Mouse (Mus musculus) G1E (cell line): ENCODE measurements around the gene Marf1. TPM values are rescaled to one million over a fixed set of nuclear protein-coding genes. Genes with fewer than 3 reads are reported as not detected.

Source experiments
- ATAC-seq: 2 replicates; pipeline ENCODE4 v1.8.0; 2016; ENCODE audit warnings: mild to moderate bottlenecking; ENCODE audit not compliant: insufficient number of reproducible peaks, poor library complexity, low FRiP score, severe bottlenecking; ENCODE audit errors: extremely low read depth
- DNase-seq: peaks from one replicate; pipeline ENCODE4 v3.0.0; 2012; ENCODE audit warnings: low spot score
- H3K27me3 ChIP-seq: 2 replicates; pipeline ENCODE4 v1.6.1; 2012; ENCODE audit warnings: mild to moderate bottlenecking, low read length, inconsistent platforms; ENCODE audit not compliant: insufficient read depth
- H3K36me3 ChIP-seq: replicated peaks from 2 replicates; pipeline ENCODE3; 2012; ENCODE audit warnings: mild to moderate bottlenecking, inconsistent platforms
- H3K4me1 ChIP-seq: 2 replicates; pipeline ENCODE4 v1.6.1; 2012; ENCODE audit warnings: low read depth, low read length, inconsistent platforms, mixed read lengths; ENCODE audit not compliant: insufficient read depth
- H3K4me3 ChIP-seq: 2 replicates; pipeline ENCODE4 v1.5.1; 2012; ENCODE audit warnings: low read depth, mild to moderate bottlenecking, inconsistent platforms, low read length, moderate library complexity, mixed read lengths
- H3K9me3 ChIP-seq: replicated peaks from 2 replicates; pipeline ENCODE4 v1.6.1; 2012; ENCODE audit warnings: inconsistent platforms
- CTCF ChIP-seq: IDR thresholded peaks from 2 replicates; pipeline ENCODE4 v1.5.1; 2012; ENCODE audit warnings: low read depth, low read length, inconsistent platforms, mixed read lengths
- GATA1 ChIP-seq: IDR thresholded peaks from 2 replicates; pipeline ENCODE4 v1.6.1; 2012; ENCODE audit warnings: borderline replicate concordance, low read length, inconsistent platforms, mixed read lengths
- GATA2 ChIP-seq: IDR thresholded peaks from 2 replicates; pipeline ENCODE4 v1.6.1; 2012; ENCODE audit warnings: low read depth, low read length, inconsistent platforms, borderline replicate concordance
- POLR2AphosphoS5 ChIP-seq: IDR thresholded peaks from 2 replicates; pipeline ENCODE4 v1.6.1; 2012; ENCODE audit warnings: low read depth, low read length, inconsistent platforms; ENCODE audit not compliant: insufficient replicate concordance
- TAL1 ChIP-seq: conservative IDR thresholded peaks from 2 replicates; pipeline ENCODE4 v1.6.1; 2012; ENCODE audit warnings: low read depth, low read length, inconsistent platforms, mixed read lengths
- polyA plus RNA-seq: library from polyadenylated mRNA; stranded (reverse); fragments of >175 nt; gene quantifications from 2 replicates; pipeline ENCODE4 v1.2.3, GENCODE M21; 2012
- total RNA-seq, 2 experiments: library from RNA; stranded (forward) in 1 of 2; stranded (reverse) in 1 of 2; fragments of 200-1000 nt in 1 of 2; fragments of >200 nt in 1 of 2; fragmentation: Nextera tagmentation in 1 of 2; gene quantifications; 2 replicates each; pipeline ENCODE4 v1.2.3; 2014 to 2017

The Marf1 gene
- total and polyA plus RNA-seq, 3 experiments, result 3.3 to 75.4 (median 32.3) TPM

GRCm38 (mm10) chr16:14130796-14131195, 32.4 kb downstream of the Marf1 start:
- peaks cover 86% of the 10 kb centered on the region for H3K36me3 ChIP-seq

DNA sequence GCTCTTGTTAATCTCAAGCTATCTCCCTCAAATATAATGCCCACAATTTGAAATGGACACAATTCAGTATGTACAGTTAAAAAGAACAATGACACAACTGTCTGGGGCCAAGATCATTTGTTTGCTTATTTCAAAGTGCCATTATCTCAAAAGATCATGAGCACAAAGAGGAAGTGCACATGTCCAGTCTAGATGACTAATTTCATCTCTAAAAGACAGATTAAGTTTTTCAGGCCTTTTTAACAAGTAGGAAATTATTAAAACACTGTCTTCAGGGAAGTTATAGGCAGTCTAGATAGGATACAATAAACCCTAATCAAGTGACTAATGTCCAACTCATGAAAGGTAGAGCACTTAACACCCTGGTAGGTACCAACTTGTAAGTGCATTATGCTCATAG, 34.2 kb downstream of the Marf1 start:
- Histone ChIP-seq H3K36me3 (peaks cover 88% of the 10 kb centered on the region), H3K9me3 (no peaks in the 10 kb centered on the region), H3K27me3 (no peaks in the 10 kb centered on the region), H3K4me1 (no peaks in the 10 kb centered on the region), H3K4me3 (no peak overlapping the region)
- no peak for TF ChIP-seq POLR2AphosphoS5
- TF ChIP-seq GATA2, result no peak
- no peak for TF ChIP-seq TAL1
- no peak for TF ChIP-seq CTCF
- no peak for TF ChIP-seq GATA1
- DNase-seq (no peak), ATAC-seq (peak; percentile 45; the same call in 1 of the 2 replicates)

More at GRCm38 (mm10) chr16:14130796-14131195, 32.4 kb downstream of the Marf1 start:
- H3K4me3 ChIP-seq, result no peak overlapping the region
- no peaks in the 10 kb centered on the region for H3K4me1 ChIP-seq
- ATAC-seq (no peak), DNase-seq (no peak)
- TF ChIP-seq GATA1 (no peak), TAL1 (no peak), CTCF (no peak), GATA2 (no peak), POLR2AphosphoS5 (no peak)
- H3K27me3 ChIP-seq, result no peaks in the 10 kb centered on the region
- no peaks in the 10 kb centered on the region for H3K9me3 ChIP-seq

DNA sequence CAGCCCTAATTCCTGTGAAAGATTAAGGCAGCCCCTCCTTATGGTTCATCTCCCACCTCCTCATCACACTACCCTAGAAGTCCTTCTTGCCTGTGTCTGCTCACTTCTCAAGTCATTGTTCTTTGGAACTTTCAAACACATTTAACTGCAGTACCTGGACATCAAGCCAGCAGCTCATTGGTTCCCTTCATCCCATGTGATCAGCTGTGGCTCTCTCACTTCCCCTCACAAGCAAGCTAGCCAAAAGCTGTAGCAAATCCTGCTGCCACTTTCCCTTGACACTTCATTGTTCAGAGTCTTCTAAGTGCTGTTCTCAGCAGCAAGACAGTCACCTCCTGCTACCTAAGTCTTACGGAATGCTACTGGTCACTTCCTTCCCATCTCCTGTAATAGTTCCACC, 37.9 kb downstream of the Marf1 start:
- Histone ChIP-seq H3K4me1 (no peaks in the 10 kb centered on the region), H3K27me3 (no peaks in the 10 kb centered on the region), H3K9me3 (no peaks in the 10 kb centered on the region), H3K36me3 (peaks cover 89% of the 10 kb centered on the region), H3K4me3 (no peak overlapping the region)
- TF ChIP-seq GATA2 (no peak), GATA1 (no peak), CTCF (no peak), POLR2AphosphoS5 (no peak), TAL1 (no peak)
- ATAC-seq (no peak), DNase-seq (no peak)

DNA sequence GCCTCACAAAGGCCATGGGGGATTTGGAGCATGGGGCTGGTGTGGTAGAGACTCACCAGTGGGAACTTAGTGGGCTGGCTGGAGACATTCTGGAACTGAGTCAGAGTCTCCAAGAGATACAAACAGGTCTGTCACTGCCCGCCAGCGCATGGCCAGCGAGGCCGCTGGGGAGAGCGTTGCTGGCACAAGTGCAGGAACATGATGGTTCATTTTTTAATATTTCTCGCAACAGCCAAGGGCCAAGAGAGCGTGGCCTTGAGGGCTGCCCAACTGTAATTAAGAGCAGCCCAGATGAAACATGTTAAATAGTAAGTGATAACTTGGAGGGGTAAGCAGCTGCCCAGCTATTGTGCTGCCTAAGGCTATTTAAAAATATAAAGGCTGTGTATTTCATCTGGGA, 38.4 kb downstream of the Marf1 start:
- DNase-seq (no peak), ATAC-seq (no peak)
- Histone ChIP-seq H3K9me3 (no peaks in the 10 kb centered on the region), H3K4me1 (no peaks in the 10 kb centered on the region), H3K36me3 (peaks cover 87% of the 10 kb centered on the region), H3K4me3 (no peak overlapping the region), H3K27me3 (no peaks in the 10 kb centered on the region)
- TF ChIP-seq GATA2 (no peak), GATA1 (no peak), TAL1 (no peak), CTCF (no peak), POLR2AphosphoS5 (no peak)

DNA sequence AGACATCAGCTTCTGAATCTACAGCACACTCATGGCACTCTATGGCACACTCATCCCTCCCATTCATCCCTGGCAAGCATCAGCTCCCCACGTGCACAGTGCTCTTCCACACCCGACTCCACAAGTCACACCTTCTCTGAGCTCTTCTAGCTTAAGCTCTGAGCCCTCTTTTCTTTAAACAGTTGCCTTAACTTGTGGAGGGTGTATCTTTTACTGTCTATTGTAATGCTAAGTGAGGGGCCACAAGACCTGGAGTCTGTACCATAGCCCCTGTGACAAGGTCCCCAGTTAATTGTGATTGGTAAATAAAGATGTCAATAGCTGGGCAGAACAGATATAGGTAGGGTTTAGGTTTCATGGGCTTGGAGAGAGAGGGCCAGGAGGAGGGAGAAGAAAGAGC, 39.2 kb downstream of the Marf1 start:
- H3K9me3 ChIP-seq, result no peaks in the 10 kb centered on the region
- no peaks in the 10 kb centered on the region for H3K27me3 ChIP-seq
- H3K4me3 ChIP-seq, result no peak overlapping the region
- DNase-seq, result no peak
- H3K36me3 ChIP-seq, result peaks cover 86% of the 10 kb centered on the region
- no peak for ATAC-seq
- no peaks in the 10 kb centered on the region for H3K4me1 ChIP-seq
- TF ChIP-seq CTCF (no peak), TAL1 (no peak), GATA1 (no peak)

GRCm38 (mm10) chr16:14122586-14122985, 40.6 kb downstream of the Marf1 start:
- Histone ChIP-seq H3K9me3 (no peaks in the 10 kb centered on the region), H3K36me3 (peaks cover 81% of the 10 kb centered on the region), H3K4me3 (no peak overlapping the region), H3K27me3 (no peaks in the 10 kb centered on the region), H3K4me1 (no peaks in the 10 kb centered on the region)
- no peak for ATAC-seq
- DNase-seq, result no peak
- TF ChIP-seq TAL1 (no peak), CTCF (no peak), GATA2 (no peak), POLR2AphosphoS5 (no peak), GATA1 (no peak)
